Mouse (Mus musculus) spleen, postnatal 4 days (tissue): ENCODE results near the gene Iqschfp.
A peak's percentile ranks its signal among the peaks of the same experiment; 100 is the strongest.

Experiments used
- DNase-seq, 2 experiments: peaks; one replicate each; pipeline ENCODE4 v3.0.0; 2022; ENCODE audit warnings: low spot score in 2 of 2

Iqschfp gene

GRCm38 (mm10) chr3:68351461-68351860 is 459.4 kb downstream of the Iqschfp start:
- DNase-seq = no peak

GRCm38 (mm10) chr3:68352961-68353360 is 460.9 kb downstream of the Iqschfp start:
- DNase-seq = no peak

GRCm38 (mm10) chr3:68353492-68353891 is 461.5 kb downstream of the Iqschfp start:
- DNase-seq = peak in 1 of 2 experiments; percentile 45

GRCm38 (mm10) chr3:68356516-68356915 is 464.5 kb downstream of the Iqschfp start:
- no peak for DNase-seq

- peak in 1 of 2 experiments; percentile 7 for DNase-seq
These were observed 476.0 kb downstream of the Iqschfp start for GRCm38 (mm10) chr3:68368029-68368428.

GRCm38 (mm10) chr3:68372925-68373324 is 480.9 kb downstream of the Iqschfp start:
- DNase-seq = no peak

GRCm38 (mm10) chr3:68375100-68375508 is 483.1 kb downstream of the Iqschfp start:
- no peak for DNase-seq

GRCm38 (mm10) chr3:68377452-68378198 is 485.6 kb downstream of the Iqschfp start:
- no peak for DNase-seq

GRCm38 (mm10) chr3:68378799-68379198 is 486.8 kb downstream of the Iqschfp start:
- no peak for DNase-seq

- DNase-seq = no peak
These were observed 487.2 kb downstream of the Iqschfp start for GRCm38 (mm10) chr3:68379242-68379641.

- no peak for DNase-seq
These were observed 491.6 kb downstream of the Iqschfp start for GRCm38 (mm10) chr3:68383672-68384071.

GRCm38 (mm10) chr3:68385544-68385943 is 493.5 kb downstream of the Iqschfp start:
- no peak for DNase-seq

- DNase-seq = no peak
These were observed 496.0 kb downstream of the Iqschfp start for GRCm38 (mm10) chr3:68388023-68388422.

GRCm38 (mm10) chr3:68393578-68393977 is 501.5 kb downstream of the Iqschfp start:
- DNase-seq = no peak

GRCm38 (mm10) chr3:68398691-68399090 is 506.7 kb downstream of the Iqschfp start:
- no peak for DNase-seq

GRCm38 (mm10) chr3:68400121-68400520 is 508.1 kb downstream of the Iqschfp start:
- DNase-seq = no peak

GRCm38 (mm10) chr3:68403343-68403742 is 511.3 kb downstream of the Iqschfp start:
- no peak for DNase-seq

GRCm38 (mm10) chr3:68403783-68404217 is 511.8 kb downstream of the Iqschfp start:
- no peak for DNase-seq

GRCm38 (mm10) chr3:68405724-68406123 is 513.7 kb downstream of the Iqschfp start:
- DNase-seq = no peak

- no peak for DNase-seq
These were observed 520.2 kb downstream of the Iqschfp start for GRCm38 (mm10) chr3:68412262-68412661.

GRCm38 (mm10) chr3:68419792-68420191 is 527.8 kb downstream of the Iqschfp start:
- no peak for DNase-seq

- DNase-seq = no peak
These were observed 528.9 kb downstream of the Iqschfp start for GRCm38 (mm10) chr3:68420927-68421326.

GRCm38 (mm10) chr3:68421849-68422248 is 529.8 kb downstream of the Iqschfp start:
- DNase-seq = no peak

GRCm38 (mm10) chr3:68428081-68428480 is 536.0 kb downstream of the Iqschfp start:
- no peak for DNase-seq
